Mouse (Mus musculus) adrenal gland, postnatal 25 days (tissue): ENCODE data around the gene Spout1. TPM values are rescaled to one million over a fixed set of nuclear protein-coding genes. Genes with fewer than 3 reads are reported as not detected.
"Not testable (repeated sequence)": the region's sequence is repeated elsewhere in the genome, so short reads cannot be mapped to it uniquely, and the experiment has no call there.

ENCODE experiments used
- DNase-seq: peaks from one replicate; pipeline ENCODE4 v3.0.0; 2021; ENCODE audit warnings: mixed read lengths
- total RNA-seq: library from RNA; stranded (reverse); gene quantifications from 2 replicates; pipeline ENCODE4 v1.2.3, GENCODE M21; 2021

Gene Spout1
- total RNA-seq, 1 experiment from 2014 or later = 25.9 TPM

DNA sequence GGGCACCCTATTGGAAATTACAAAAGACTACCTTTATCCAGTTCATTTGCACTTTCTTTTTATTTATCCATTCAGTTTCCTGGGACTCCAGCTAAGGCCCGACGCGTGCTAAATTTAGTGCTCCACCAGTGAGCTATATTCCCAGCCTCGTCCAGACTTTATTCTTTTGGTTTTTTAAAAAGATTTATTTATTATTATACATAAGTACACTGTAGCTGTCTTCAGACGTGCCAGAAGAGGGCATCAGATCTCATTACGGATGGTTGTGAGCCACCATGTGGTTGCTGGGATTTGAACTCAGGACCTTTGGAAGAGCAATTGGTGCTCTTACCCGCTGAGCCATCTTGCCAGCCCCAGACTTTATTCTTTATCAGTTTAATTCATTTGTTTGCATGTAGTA, 452 bp upstream of the Spout1 start:
- DNase-seq = not testable (repeated sequence)

- DNase-seq = no peak
Measured at GRCm38 (mm10) chr2:30176561-30176960, 1.7 kb downstream of the Spout1 start.

- DNase-seq = no peak
Measured at GRCm38 (mm10) chr2:30175897-30176296, 2.4 kb downstream of the Spout1 start.

DNA sequence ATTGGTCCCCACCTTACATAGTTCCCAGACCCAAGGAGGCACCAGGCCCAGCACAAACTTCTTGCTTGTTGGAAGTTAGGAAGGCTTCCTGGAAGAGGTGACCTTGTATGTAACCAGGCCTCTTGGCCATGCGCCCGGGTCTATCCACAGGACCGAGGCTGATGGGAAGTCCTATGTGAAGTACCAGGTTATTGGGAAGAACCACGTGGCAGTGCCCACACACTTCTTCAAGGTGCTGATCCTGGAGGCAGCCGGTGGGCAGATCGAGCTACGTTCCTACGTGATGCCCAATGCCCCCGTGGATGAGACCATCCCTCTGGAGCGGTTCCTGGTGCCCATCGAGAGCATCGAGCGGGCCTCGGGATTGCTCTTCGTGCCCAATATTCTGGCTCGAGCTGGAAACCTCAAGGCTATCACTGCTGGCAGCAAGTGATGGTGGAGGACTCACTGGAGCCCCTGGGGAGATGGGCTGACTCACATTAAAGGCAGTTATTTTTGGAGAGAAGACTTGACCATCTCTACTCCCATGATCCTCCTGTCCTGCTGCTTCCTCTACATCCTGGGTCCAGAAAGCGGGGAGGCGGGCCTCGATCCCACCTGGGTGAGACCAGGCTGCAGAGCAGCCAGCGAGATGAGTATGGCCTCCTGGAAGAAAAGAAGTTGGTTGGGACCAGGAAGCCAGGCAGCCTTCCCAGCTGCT, 4.6 kb downstream of the Spout1 start:
- no peak for DNase-seq

DNA sequence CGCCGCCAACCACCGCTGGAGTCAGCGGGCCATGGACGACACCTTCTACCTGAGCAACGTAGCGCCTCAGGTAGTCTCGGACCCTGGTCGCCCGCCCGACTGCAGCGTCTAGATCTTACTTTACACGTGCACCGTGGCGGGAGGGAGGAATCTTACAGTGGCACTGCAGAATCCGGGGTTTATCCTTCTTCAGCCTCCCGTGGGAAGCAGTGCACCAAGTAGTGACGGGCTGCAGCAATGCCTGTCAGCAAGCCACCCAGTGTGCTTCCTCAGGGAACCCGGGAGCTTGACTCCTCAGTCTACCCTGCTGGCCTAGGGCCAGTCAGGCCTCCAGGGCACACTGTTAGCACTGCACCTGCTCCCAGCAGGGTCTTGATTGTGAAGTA, 6.3 kb downstream of the Spout1 start:
- peak; percentile 24 for DNase-seq

DNA sequence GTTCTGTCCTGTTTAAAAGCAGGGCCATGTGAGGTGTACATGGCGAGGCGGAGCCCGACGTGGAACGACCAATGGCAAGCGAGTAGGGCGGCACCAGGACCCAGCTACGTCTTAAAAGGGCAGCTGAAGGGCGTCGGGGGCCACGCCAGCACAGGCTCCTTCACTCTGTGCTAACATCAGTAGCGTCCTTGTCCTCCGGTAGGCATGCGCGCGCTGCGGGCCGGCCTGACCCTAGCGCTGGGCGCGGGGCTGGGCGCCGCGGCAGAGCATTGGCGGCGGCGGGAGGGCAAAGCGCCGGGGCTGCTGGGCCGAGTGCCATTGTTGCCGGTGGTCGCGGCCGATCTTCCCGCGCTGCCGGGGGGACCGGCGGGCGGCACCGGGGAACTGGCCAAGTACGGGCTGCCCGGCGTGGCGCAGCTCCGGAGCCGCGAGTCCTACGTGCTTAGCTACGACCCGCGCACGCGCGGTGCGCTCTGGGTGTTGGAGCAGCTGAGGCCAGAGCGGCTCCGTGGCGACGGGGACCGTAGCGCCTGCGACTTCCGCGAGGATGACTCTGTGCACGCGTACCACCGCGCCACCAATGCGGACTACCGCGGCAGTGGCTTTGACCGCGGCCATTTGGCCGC, 6.8 kb downstream of the Spout1 start, which contains the start of gene Endog:
Gene Endog, plus strand, starts transcription at position 123 of the 626 bp plus-strand sequence.
- peak; percentile 90 for DNase-seq

- DNase-seq = no peak
Measured at GRCm38 (mm10) chr2:30166677-30167076, 11.6 kb downstream of the Spout1 start.

GRCm38 (mm10) chr2:30164340-30164932, 13.8 kb downstream of the Spout1 start:
- DNase-seq = no peak

DNA sequence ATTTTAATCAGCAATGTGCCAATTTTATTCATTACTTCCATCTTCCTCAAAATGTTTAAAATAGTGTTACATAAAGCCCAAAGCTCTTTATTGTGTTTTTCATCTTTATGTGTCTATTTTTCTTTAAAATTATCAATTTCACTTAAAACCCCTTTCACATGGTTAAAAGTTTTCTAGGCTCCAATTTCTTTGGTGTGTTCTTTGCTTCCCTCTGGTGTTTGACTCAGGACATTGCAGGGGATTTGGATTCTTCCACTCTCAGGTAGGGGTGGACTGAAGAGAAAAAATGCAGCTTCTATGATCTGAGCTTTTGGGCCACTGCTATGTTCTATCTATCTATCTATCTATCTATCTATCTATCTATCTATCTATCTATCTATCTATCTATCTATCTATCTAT, 16.4 kb downstream of the Spout1 start:
- DNase-seq = no peak

GRCm38 (mm10) chr2:30159871-30160270, 18.4 kb downstream of the Spout1 start:
- not testable (repeated sequence) for DNase-seq

DNA sequence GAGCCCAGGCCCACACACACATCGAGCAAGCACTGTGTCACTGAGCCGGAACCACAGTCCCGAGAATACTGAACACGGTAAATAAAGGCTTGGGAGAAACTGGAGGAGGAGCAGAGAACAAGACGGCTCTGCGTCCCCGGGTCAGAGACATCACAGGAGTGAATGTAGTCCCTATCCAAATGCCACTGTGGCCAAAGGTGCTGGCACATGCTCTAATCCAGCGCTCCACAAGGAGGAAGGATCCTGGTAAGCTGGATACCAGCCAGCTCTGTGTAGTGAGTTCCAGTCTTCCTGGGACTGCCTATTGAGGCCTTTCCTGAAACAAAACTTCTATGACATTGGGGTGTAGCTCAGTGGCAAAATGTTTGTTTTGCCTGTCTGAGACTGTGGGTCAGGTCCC, 25.6 kb downstream of the Spout1 start:
- DNase-seq = no peak

DNA sequence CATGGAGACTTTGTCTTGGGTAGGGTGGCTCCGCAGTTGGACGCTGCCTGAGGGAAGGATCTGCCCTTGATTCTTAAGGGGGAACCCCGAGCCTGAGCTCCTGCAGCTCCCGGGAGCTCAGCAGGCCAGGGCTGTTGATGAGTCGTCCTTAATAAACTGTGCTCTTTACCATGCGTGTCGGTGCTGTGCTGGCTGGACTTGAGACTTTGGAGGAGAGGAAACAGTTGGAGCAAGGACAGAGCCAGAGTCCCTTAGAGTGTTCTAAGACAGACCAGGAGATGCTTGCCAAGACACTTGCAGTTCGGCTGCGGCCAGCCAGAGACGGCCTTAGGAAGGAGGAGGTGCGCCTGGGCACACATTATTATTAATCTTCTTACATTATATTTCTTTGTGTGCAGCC, 26.4 kb downstream of the Spout1 start:
- no peak for DNase-seq

DNA sequence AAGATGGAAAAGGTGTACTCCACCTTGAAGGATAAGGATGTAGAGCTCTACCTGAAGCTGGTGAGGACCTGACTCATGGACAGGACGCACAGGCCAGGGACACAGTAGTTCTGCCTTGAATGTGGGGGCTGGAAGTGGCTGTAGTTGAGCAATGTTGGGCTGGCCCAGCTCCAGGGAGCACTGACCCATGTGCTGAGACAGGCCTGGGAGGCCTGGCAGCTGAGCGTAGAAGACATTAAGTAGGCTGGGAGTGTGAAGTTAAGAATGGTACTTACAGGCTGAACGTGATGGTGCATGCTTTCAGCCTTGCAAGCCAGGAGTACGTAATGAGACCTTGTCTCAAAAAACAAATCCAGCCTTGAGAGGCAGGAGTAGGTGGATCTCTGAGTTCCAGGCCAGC, 30.8 kb downstream of the Spout1 start:
- DNase-seq = peak; percentile 83

DNA sequence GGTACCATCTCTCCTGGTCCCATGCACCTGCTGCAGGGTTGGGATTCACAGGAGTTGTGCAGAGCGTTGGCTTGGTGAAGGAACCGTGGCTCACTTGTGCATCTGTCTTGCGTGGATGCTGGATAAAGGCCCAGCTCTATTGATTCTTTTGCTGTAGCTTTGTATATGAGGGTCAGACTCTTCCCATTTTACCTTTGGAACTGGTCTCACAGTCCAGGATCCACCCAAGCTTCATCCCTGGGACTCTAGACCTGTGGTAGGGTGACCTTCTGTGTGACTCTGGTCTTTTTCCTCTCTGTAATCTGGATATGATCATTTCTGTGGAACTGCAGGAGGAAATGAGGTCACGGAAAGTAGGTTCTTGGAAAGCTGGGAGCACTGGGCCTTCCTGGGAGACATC, 33.8 kb downstream of the Spout1 start:
- no peak for DNase-seq

DNA sequence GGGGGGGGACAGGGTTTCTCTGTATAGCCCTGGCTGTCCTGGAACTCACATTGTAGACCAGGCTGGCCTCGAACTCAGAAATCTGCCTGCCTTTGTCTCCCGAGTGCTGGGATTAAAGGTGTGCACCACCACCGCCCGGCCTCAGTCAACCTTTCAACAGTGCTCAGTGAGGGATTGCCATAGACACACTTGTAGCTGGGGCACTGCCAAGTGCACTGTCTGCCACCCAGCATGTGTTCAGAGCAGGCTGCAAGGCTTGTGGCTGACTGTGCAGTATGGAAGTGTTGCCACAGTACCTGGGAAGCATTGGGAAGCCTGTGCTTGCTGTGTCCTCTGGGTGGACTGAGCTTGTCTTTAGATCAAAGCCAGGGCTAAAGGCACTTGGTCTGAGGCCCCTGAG, 38.2 kb downstream of the Spout1 start:
- not testable (repeated sequence) for DNase-seq

GRCm38 (mm10) chr2:30136458-30136857, 41.8 kb downstream of the Spout1 start:
- no peak for DNase-seq

DNA sequence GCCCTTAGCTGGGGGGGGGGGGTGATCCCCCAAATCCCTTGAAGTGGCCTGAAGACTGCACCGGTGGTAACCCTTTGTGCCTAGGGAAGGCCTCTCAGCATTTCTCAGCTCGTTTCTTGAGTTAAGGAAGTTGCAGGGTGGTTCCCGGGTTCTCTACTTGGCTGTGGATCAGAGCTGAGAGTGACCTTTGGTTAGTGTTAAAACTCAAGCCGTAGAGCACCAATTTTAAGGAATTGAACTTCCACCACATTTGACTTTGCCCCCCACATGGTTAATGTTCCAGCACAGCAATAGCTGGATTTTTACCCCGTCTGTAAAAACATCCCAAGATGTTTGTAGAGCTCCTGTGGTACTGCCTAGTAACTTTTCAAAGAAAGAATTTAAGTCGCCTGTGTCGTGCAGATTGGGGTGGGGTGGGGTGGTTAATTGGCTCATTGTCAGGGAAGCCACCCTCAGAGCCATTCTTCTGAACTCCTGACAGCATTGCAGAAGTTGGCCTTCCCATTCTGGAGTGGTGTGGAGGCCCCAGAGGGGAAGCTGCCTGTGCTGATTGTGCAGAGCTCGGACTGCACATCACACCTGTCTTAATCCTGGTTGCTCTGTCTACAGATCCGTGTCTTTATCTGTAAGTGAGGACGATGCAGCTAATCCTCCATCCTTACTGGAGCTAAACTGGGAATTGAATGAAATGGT, 43.2 kb downstream of the Spout1 start:
- no peak for DNase-seq

DNA sequence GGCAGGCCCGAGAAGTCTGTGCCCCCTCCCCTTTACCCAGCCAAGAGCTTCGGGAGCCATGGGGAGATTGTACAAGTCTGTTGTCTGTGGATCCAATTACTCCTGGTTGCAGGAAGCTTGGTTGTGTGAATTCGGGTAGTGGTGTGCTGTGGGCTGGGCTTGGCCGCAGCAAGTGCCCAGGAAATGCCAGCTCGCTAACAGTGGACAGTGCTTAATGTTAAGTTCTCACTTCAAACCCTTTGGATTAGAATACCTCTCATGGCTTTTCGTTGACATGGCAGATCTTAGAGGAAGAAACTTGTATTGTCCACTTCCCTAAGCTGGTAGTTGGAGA, 43.9 kb downstream of the Spout1 start:
- DNase-seq = no peak

DNA sequence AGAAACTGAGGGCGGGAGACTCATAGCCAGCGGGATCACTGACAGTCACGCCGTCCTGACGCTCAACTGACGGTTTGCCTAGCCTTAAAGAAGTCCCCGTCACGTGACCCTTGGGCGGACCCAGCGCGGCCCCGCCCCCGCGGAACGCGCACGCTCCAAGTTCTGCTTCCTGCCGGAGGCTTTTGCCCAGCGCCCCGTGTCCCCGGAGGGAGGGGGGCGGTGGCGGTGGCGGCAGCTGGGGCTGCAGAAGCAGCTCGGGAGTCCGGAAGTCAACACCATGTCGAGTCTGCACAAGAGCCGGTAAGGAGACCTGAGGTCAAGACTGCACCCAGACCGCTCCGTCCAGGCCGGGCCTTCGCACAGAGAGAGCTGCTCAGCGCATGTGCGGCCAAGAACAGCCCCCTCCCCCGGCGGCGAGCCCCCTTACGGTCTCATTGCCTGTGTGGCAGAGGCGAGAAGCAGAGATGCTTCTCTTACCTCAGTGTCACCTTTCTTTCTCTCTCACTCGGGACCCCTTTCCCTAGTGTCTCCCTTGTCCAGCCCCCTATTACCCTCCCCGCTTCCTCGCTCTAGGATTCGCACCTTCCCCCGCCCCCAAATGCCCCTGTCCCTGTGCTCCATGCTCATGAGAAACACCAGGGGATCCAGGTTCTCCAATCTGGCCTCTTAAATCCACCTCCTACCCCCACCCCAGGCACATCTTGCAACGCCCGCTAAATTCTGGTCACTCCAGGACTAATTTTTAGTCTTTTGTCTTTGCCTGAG, 44.5 kb downstream of the Spout1 start, which contains the start of gene Tbc1d13:
Gene Tbc1d13, plus strand, starts transcription at position 134 of the 765 bp plus-strand sequence.
- peak; percentile 99 for DNase-seq

DNA sequence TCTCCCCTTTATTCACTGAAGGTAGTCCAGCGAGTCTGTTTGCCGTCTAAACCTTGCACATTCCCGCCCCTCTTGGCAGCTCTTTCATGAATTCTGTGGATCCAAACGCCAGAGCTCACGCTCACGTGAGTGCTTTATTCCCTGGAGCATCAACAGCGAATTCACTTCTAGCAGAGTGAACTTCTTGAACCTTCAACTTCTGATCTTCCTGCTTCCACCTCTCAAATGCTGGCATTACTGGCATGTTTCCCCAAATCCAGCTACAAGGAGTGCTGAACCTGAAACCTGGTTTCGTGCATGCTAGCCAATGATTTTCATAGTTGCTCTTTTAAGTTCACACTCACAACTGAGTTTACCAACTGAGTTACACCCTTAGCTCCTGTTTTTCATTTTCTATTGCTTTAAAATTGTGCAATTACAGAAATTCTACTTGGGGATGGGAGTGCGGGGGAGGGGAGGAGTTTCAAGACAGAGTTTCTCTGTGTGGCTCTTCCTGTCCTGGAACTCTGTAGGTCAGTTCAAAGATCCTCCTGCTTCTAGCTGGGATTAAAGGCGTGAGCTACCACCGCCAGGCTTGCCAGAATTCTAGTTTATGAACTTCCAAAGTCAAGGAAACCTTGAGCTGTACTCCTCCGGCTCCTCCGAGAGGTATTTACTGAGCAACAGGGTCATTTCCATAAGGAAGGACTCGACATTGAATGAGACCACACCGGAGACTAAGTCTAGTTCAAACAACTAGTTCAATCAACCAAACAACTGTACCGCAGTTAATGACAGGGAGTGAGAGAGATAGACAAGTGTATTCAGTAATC, 45.3 kb downstream of the Spout1 start:
- no peak for DNase-seq

DNA sequence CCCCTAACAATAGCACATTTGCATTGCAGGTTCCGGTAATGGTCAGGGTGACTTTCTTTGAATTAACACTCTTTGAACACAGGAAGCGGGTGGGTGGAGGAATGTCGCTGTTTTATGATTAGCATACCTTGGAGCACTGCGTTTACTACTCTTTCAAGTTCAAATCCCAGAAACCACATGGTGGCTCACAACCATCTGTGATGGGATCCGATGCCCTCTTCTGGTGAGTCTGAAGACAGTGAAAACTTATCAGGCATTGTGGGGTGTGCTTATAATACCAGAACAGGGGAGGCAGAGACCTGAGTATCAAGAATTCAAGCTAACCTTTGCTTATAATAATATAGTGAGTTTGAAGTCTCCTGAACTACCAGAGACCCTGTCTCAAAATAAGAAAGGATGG, 47.0 kb downstream of the Spout1 start:
- DNase-seq = not testable (repeated sequence)
